Comparison of ENCODE assay signal across 9 mouse cellular contexts in the genomic region with DNA sequence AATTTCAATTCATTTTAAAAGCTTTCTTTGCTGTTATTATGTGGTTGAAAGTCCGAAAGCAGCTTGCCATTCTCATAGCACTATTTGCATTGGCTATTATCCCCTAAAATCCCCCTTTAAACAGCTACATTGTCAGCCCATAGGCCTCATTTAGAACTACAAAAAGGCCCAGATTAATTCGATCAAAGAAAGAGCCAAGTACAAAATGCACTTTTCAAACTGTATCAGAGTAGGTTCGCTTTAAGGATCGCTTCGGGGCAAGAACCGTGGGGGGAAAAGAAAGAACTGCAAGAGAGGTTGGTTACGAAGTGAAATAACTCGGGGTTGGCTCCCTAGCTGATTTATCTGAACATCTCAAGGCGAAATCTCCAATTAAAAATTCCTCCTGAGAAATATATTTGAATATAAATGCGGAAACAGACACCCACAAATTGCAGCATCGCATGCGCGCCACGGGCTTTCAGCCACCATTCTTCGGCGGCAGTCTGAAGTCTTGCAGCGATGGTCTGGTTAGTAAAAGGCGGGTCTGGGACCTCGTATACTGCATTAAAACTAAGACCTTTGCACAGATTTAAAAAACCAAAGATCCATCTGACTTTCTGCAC. TPM values are rescaled to one million over a fixed set of nuclear protein-coding genes. Genes with fewer than 3 reads are reported as not detected.
DNase-seq lines count a peak whose midpoint lies in the region; ATAC-seq lines count a peak whose summit lies in the region.
"Had no signal": no experiment of that assay in that cellular context is flagged by ENCODE, and none has a peak within 500 bp of the region (broad histone marks: within the 10 kb centered on the region; RNA-seq: fewer than 3 reads in every experiment).

No protein-coding gene starts in this region.

- H3K9ac ChIP-seq in embryonic facial prominence, embryonic 13.5 days, result peak overlapping the region; percentile 65; the same call in 1 of the 2 replicates
- no peak overlapping the region for H3K9ac ChIP-seq in intestine, embryonic 15.5 days

- peak; percentile 72 for DNase-seq in heart, adult 11 months
- DNase-seq in heart, adult 9 months (ENCODE audit: low spot score in 2 of 2), result no peak
- DNase-seq in CD4-positive helper T cell, adult 2 months (ENCODE audit: low read depth, low spot score), result peak; percentile 9
- DNase-seq in naive thymus-derived CD4-positive, alpha-beta T cell, adult 2 months (ENCODE audit: low read depth), result peak; percentile 34
- no peak for DNase-seq in spleen, postnatal 14 days (ENCODE audit: low spot score in 2 of 2)
- no peak for DNase-seq in adrenal gland, postnatal 36 days

- H3K27ac ChIP-seq in embryonic facial prominence, embryonic 13.5 days, result no peak overlapping the region
- no peak overlapping the region for H3K27ac ChIP-seq in intestine, embryonic 15.5 days

- 3% methylated on average over 19 of the region's 19 CpGs for WGBS in embryonic facial prominence, embryonic 13.5 days
- 5% methylated on average over 19 of the region's 19 CpGs for WGBS in intestine, embryonic 15.5 days

- H3K9me3 ChIP-seq in embryonic facial prominence, embryonic 13.5 days, result peaks cover 5% of the 10 kb centered on the region; the same call in 1 of the 2 replicates
- H3K9me3 ChIP-seq in intestine, embryonic 15.5 days, result no peaks in the 10 kb centered on the region

- H3K4me3 ChIP-seq in embryonic facial prominence, embryonic 13.5 days, result peak overlapping the region; percentile 42
- H3K4me3 ChIP-seq in intestine, embryonic 15.5 days (replicated peaks), result peak overlapping the region; percentile 34

- ATAC-seq in embryonic facial prominence, embryonic 13.5 days (ENCODE audit: insufficient number of reproducible peaks, insufficient read depth, low FRiP score, low TSS enrichment, low read depth), result no peak
- no peak for ATAC-seq in intestine, embryonic 15.5 days

- peak overlapping the region; percentile 74 for H3K4me2 ChIP-seq in embryonic facial prominence, embryonic 13.5 days
- peak overlapping the region; percentile 73 for H3K4me2 ChIP-seq in intestine, embryonic 15.5 days (replicated peaks)

- no peaks in the 10 kb centered on the region for H3K36me3 ChIP-seq in embryonic facial prominence, embryonic 13.5 days
- H3K36me3 ChIP-seq in intestine, embryonic 15.5 days, result no peaks in the 10 kb centered on the region

- H3K27me3 ChIP-seq in embryonic facial prominence, embryonic 13.5 days, result peaks cover 38% of the 10 kb centered on the region
- H3K27me3 ChIP-seq in intestine, embryonic 15.5 days (replicated peaks), result 0 out of 2 replicates have a peak, but pooled peaks cover 12% of the 10 kb centered on the region

- H3K4me1 ChIP-seq in embryonic facial prominence, embryonic 13.5 days, result no peaks in the 10 kb centered on the region
- H3K4me1 ChIP-seq in intestine, embryonic 15.5 days (replicated peaks), result 0 out of 2 replicates have a peak, but pooled peaks cover 3% of the 10 kb centered on the region

RNA-seq across cellular contexts. Expression of a gene that starts 0.8 kb away (rescaled TPM):
- 16.6 and 20.4 TPM in 2 replicates for polyA plus RNA-seq in embryonic facial prominence, embryonic 13.5 days (2015; fragmentation: Nextera tagmentation; extraction: Ambion mirVana)
- 25.9 and 28.2 TPM in 2 replicates for polyA plus RNA-seq in intestine, embryonic 15.5 days (2015; fragmentation: Nextera tagmentation; extraction: Ambion mirVana)
- 10 to 100 TPM; 25.5 to 27.5 TPM for total RNA-seq in adrenal gland, postnatal 36 days (2021)

RNA-seq across cellular contexts. Expression of a gene that starts 26.4 kb away (rescaled TPM):
- polyA plus RNA-seq in embryonic facial prominence, embryonic 13.5 days (2015; fragmentation: Nextera tagmentation; extraction: Ambion mirVana), result 358 and 407 TPM in 2 replicates
- 267 and 282 TPM in 2 replicates for polyA plus RNA-seq in intestine, embryonic 15.5 days (2015; fragmentation: Nextera tagmentation; extraction: Ambion mirVana)
- 100 to 1,000 TPM; 149 to 171 TPM for total RNA-seq in adrenal gland, postnatal 36 days (2021)

RNA-seq across cellular contexts. Expression of a gene that starts 30.6 kb away (rescaled TPM):
- not detected in 2 replicates for polyA plus RNA-seq in embryonic facial prominence, embryonic 13.5 days (2015; fragmentation: Nextera tagmentation; extraction: Ambion mirVana)
- not detected in 2 replicates for polyA plus RNA-seq in intestine, embryonic 15.5 days (2015; fragmentation: Nextera tagmentation; extraction: Ambion mirVana)
- total RNA-seq in adrenal gland, postnatal 36 days (2021), result under 1 TPM in 1 of 2 experiments, not detected in 1; 0.17 TPM
- total RNA-seq: heart, postnatal 10 days had no signal

RNA-seq across cellular contexts. Expression of a gene that starts 31.2 kb away (rescaled TPM):
- polyA plus RNA-seq in embryonic facial prominence, embryonic 13.5 days (2015; fragmentation: Nextera tagmentation; extraction: Ambion mirVana), result 9.9 and 12.2 TPM in 2 replicates
- 8.5 and 8.7 TPM in 2 replicates for polyA plus RNA-seq in intestine, embryonic 15.5 days (2015; fragmentation: Nextera tagmentation; extraction: Ambion mirVana)
- 10 to 100 TPM; 16.9 to 18.2 TPM for total RNA-seq in adrenal gland, postnatal 36 days (2021)

RNA-seq across cellular contexts. Expression of a gene that starts 52.2 kb away (rescaled TPM):
- polyA plus RNA-seq in embryonic facial prominence, embryonic 13.5 days (2015; fragmentation: Nextera tagmentation; extraction: Ambion mirVana), result not detected in 2 replicates
- 2.2 and 2.9 TPM in 2 replicates for polyA plus RNA-seq in intestine, embryonic 15.5 days (2015; fragmentation: Nextera tagmentation; extraction: Ambion mirVana)
- not detected for total RNA-seq in adrenal gland, postnatal 36 days (2021)
- total RNA-seq: heart, postnatal 10 days had no signal

Comparison
In these comparisons a context has a peak if more than half of its experiments do, and no peak if none do; other contexts are left out.
1. DNase-seq: peak in heart, adult 11 months (single experiment), CD4-positive helper T cell, adult 2 months (single experiment) and naive thymus-derived CD4-positive, alpha-beta T cell, adult 2 months (single experiment); none in heart, adult 9 months (0 of 2), spleen, postnatal 14 days (0 of 2) and adrenal gland, postnatal 36 days (0 of 2).